Mouse (Mus musculus): ENCODE measurements around the gene Rsph3a.

DNA sequence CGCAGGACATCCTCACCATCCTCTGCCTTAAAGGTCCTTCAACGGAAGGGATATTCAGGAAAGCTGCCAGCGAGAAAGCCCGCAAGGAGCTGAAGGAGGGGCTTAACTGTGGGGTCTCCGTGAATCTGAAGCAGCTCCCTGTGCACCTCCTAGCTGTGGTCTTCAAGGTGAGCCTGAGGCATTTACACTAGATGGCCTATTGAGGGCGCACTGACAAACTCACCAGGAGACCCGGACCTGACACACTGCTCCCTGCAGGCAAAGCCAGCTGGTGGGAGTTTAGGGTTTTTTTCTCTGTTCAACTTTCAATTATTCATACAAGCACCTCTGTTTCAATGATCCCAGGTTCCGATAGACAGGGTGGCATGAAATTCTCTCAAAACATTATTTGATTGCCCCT lies 16.1 kb upstream of the Rsph3a start:
- TF ChIP-seq CTCF (IDR thresholded peaks at IDR 0.05; ENCODE audit: low read depth, low read length) (no peak), GATA1 (IDR thresholded peaks at IDR 0.05; ENCODE audit: borderline replicate concordance, low read length) (no peak)
